Mouse (Mus musculus) megakaryocyte, embryonic 14.5 days (primary cell): ENCODE data around the gene Fam19a3.

Experiments used
- FLI1 ChIP-seq: IDR thresholded peaks from 2 replicates; pipeline ENCODE4 v1.6.1; 2012; ENCODE audit warnings: low read length, inconsistent platforms, mixed read lengths
- GATA1 ChIP-seq: IDR thresholded peaks from 3 replicates; pipeline ENCODE4 v1.6.1; 2012; ENCODE audit warnings: mixed read lengths, low read length, inconsistent platforms, borderline replicate concordance

- TF ChIP-seq GATA1 (no peak), FLI1 (no peak)
Observed at GRCm38 (mm10) chr3:104816130-104816529, 34.5 kb upstream of the Fam19a3 start.
